Mouse (Mus musculus) embryonic facial prominence, embryonic 10.5 days (tissue): Measurements from ENCODE around the gene Sgms1. TPM values are rescaled to one million over a fixed set of nuclear protein-coding genes. Genes with fewer than 3 reads are reported as not detected.
A peak's percentile ranks its signal among the peaks of the same experiment; 100 is the strongest.

Source experiments
- DNase-seq: peaks from one replicate; pipeline ENCODE4 v3.0.0-alpha.2; 2017; ENCODE audit warnings: low spot score
- H3K27ac ChIP-seq: fragments of 300-500 bp; sonication (generic); replicated peaks from 2 replicates; pipeline ENCODE4 v1.5.1; 2016; ENCODE audit warnings: mild to moderate bottlenecking
- H3K27me3 ChIP-seq: fragments of 300-500 bp; sonication (generic); replicated peaks from 2 replicates; pipeline ENCODE4 v1.6.1; 2016; ENCODE audit warnings: low read depth, mild to moderate bottlenecking; ENCODE audit not compliant: poor library complexity, severe bottlenecking
- H3K36me3 ChIP-seq: fragments of 300-500 bp; sonication (generic); replicated peaks from 2 replicates; pipeline ENCODE4 v1.6.1; 2016; ENCODE audit warnings: mild to moderate bottlenecking, moderate library complexity
- H3K4me1 ChIP-seq: fragments of 300-500 bp; sonication (generic); 2 replicates; pipeline ENCODE4 v1.6.1; 2016
- H3K4me3 ChIP-seq: fragments of 300-500 bp; sonication (generic); 2 replicates; pipeline ENCODE4 v1.5.1; 2016; ENCODE audit warnings: mild to moderate bottlenecking, moderate library complexity
- H3K9me3 ChIP-seq: fragments of 300-500 bp; sonication (generic); 2 replicates; pipeline ENCODE4 v1.6.1; 2016; ENCODE audit warnings: mild to moderate bottlenecking
- WGBS: fragments of 180-500 bp; shearing (Covaris S2); methylation state at CpG from one replicate; pipeline ENCODE4 v1.1.7; 2016; 5-methylcytosine and 5-hydroxymethylcytosine counted together
- polyA plus RNA-seq: library from polyadenylated mRNA; unstranded; fragments of >200 nt; fragmentation: Nextera tagmentation; extraction: Ambion mirVana; gene quantifications from 2 replicates; pipeline ENCODE4 v1.2.1, GENCODE M21; 2016

Gene Sgms1
- polyA plus RNA-seq, 1 experiment from 2014 or later, result 16.6 TPM

DNA sequence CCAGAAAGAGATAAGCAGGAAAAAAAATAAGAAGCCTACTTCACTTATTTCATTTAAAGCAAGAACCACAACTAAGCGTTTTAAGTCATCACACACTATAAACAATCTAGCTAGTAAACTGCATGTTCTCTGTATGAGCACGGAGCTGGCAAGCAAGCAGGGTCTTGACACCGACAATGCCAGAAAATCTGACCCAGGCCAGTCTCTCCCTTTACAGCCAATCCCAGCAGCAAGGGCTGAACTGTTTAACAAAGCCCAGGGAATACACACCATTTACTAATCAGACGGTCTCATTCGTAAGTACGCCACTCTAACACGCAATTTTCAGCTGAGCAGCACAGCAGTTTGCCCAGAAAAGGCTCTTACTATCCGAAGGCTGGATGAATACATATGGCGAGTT is 213.1 kb downstream of the Sgms1 start:
- no peaks in the 10 kb centered on the region for H3K27me3 ChIP-seq
- DNase-seq, result no peak
- H3K36me3 ChIP-seq, result no peaks in the 10 kb centered on the region
- H3K4me1 ChIP-seq, result peaks cover 11% of the 10 kb centered on the region
- WGBS, result 93% methylated on average over 9 of the region's 9 CpGs
- H3K9me3 ChIP-seq, result no peaks in the 10 kb centered on the region
- no peak overlapping the region for H3K4me3 ChIP-seq
- H3K27ac ChIP-seq, result no peak overlapping the region

- H3K36me3 ChIP-seq, result no peaks in the 10 kb centered on the region
- no peaks in the 10 kb centered on the region for H3K9me3 ChIP-seq
- WGBS, result 97% methylated on average over 4 of the region's 4 CpGs
- H3K27me3 ChIP-seq, result no peaks in the 10 kb centered on the region
- no peak for DNase-seq
- H3K4me3 ChIP-seq, result no peak overlapping the region
- H3K27ac ChIP-seq, result no peak overlapping the region
- peaks cover 8% of the 10 kb centered on the region for H3K4me1 ChIP-seq
Measured at GRCm38 (mm10) chr19:32175991-32176390, 213.5 kb downstream of the Sgms1 start.

- WGBS, result 97% methylated on average over 7 of the region's 7 CpGs
Measured at GRCm38 (mm10) chr19:32175013-32175412, 214.5 kb downstream of the Sgms1 start.

DNA sequence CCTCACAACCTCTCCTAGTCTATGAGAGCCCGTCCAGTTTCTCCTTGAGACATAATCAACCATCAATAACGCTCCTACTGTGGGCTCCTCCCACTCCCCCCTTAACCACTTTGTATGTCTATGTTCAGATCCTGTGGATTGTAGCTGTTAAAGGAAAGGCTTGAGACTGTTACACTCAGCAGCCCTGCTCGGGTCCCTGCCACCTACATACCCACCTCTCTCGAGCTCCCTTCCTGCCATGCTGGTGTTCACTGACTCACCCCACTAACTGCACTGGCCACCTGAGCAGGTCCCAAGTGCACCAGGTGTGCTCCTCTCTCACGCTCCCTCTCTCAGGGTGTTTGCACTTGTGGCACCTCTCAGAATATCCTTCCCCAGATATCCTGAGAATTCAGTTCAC is 215.0 kb downstream of the Sgms1 start:
- Histone ChIP-seq H3K4me1 (peaks cover 5% of the 10 kb centered on the region), H3K27me3 (no peaks in the 10 kb centered on the region)
- WGBS, result 91% methylated on average over 5 of the region's 5 CpGs

More at GRCm38 (mm10) chr19:32175013-32175412, 214.5 kb downstream of the Sgms1 start:
- no peak for DNase-seq
- H3K36me3 ChIP-seq, result no peaks in the 10 kb centered on the region
- no peaks in the 10 kb centered on the region for H3K27me3 ChIP-seq
- no peak overlapping the region for H3K27ac ChIP-seq
- no peak overlapping the region for H3K4me3 ChIP-seq
- peaks cover 5% of the 10 kb centered on the region for H3K4me1 ChIP-seq
- no peaks in the 10 kb centered on the region for H3K9me3 ChIP-seq

DNA sequence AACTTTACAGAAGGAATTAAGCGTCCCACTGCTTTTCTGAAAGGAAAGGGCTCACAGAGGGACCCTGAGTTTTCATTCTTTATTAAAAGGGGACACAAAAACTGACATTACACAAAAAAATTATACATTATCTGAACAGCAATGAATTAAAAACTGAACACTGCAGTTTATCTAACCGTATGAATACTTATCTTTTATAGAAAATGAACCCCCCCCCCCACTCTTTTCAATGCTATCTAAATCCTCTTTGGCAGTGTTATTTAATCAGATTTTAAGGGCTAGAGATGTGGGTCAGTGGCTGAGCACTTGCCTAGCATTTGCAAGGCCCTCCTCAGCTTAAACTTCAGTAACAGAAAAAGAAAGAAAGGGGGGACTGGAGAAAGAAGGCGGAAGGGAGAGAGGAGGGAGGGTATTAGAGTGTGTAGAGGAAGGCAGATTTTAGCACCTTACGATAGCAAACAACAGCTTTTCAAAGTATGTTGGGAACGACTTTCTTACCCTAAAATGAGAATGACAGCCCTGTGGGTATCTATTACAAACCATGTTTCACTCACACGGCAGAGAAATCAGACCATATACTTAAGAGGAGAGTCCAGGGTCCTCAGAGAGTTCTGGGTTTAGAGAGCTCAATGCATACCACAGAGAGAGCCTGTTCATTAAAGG is 215.9 kb downstream of the Sgms1 start:
- Histone ChIP-seq H3K36me3 (no peaks in the 10 kb centered on the region), H3K27me3 (no peaks in the 10 kb centered on the region), H3K27ac (no peak overlapping the region), H3K4me1 (peaks cover 11% of the 10 kb centered on the region), H3K9me3 (no peaks in the 10 kb centered on the region), H3K4me3 (no peak overlapping the region)
- no peak for DNase-seq
- 85% methylated on average over 6 of the region's 6 CpGs for WGBS

More for the DNA sequence above, 215.0 kb downstream of the Sgms1 start:
- no peaks in the 10 kb centered on the region for H3K36me3 ChIP-seq
- DNase-seq, result no peak
- no peaks in the 10 kb centered on the region for H3K9me3 ChIP-seq
- H3K27ac ChIP-seq, result no peak overlapping the region
- no peak overlapping the region for H3K4me3 ChIP-seq

DNA sequence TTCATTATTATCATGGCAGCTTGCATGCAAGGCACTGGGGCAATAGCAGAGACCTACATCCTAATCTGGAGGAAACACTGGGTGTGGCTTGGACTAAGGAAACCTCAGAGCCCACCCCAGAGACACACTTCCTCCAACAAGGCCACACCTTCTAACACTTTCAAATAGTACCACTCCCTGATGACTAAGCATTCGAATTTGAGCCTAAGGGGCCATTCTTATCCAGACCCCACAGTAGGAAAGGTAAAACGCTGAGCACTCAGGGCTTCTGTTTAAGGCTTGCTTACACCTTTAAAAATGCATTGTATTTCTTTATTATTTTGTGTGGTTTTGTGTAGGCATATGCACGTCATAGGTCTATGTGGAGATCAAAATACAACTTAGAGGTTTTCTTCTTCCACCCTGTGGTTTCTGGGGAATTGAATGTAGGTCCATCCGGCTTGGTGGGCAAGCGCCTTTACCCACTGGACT is 217.0 kb downstream of the Sgms1 start:
- Histone ChIP-seq H3K4me3 (no peak overlapping the region), H3K36me3 (no peaks in the 10 kb centered on the region), H3K9me3 (no peaks in the 10 kb centered on the region), H3K4me1 (peaks cover 11% of the 10 kb centered on the region), H3K27me3 (no peaks in the 10 kb centered on the region), H3K27ac (no peak overlapping the region)
- WGBS, result 86% methylated on average over 5 of the region's 5 CpGs
- DNase-seq, result no peak

GRCm38 (mm10) chr19:32171981-32172380 is 217.5 kb downstream of the Sgms1 start:
- Histone ChIP-seq H3K36me3 (no peaks in the 10 kb centered on the region), H3K4me1 (peaks cover 11% of the 10 kb centered on the region), H3K27me3 (no peaks in the 10 kb centered on the region), H3K9me3 (no peaks in the 10 kb centered on the region), H3K27ac (no peak overlapping the region), H3K4me3 (no peak overlapping the region)
- DNase-seq, result no peak
- WGBS, result 92% methylated on average over 7 of the region's 7 CpGs

DNA sequence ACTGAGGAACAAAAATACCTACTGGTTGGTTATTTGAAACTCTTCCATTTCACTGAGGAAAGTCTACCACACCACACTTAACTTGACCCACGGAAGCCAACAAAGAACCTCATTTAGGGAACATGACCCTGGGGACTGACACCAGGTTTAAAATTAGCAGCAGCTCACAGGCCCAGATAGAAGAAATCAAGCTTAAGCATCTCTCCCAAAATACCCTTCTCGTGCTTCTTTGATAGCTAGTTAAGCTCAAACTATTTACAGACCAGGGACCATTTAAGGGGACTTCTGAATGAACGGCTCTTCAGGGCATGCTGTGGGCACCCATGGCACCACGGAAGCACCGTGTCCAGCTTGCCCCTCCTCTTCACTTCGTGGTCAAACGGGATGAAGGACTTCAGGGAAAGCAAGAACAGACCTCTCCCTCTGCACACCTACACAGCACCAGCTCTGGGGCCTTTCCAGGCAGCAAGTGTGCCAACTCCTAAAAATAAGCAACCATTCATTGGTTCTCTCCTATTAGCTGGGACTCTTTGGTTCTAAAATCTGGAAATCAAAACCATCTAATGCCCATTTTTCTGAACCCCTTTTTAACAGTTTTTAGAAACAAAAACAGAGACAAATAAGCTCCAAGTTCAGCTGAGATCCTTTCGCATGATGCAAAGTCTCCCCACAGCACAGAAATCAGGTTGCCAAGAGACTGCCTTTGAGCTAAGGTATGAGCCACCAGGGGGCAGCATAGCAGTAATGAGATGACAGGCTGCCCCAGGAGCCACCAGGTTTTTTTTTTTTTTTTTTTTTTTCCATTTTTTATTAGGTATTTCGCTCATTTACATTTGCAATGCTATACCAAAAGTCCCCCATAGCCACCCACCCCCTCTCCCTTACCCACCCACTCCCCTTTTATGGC is 219.6 kb downstream of the Sgms1 start:
- H3K36me3 ChIP-seq, result no peaks in the 10 kb centered on the region
- H3K9me3 ChIP-seq, result no peaks in the 10 kb centered on the region
- H3K27me3 ChIP-seq, result no peaks in the 10 kb centered on the region
- whole genome bisulfite sequencing, result 66% methylated on average over 8 of the region's 9 CpGs
- peak; percentile 71 for DNase-seq
- peaks cover 11% of the 10 kb centered on the region for H3K4me1 ChIP-seq
- no peak overlapping the region for H3K4me3 ChIP-seq
- H3K27ac ChIP-seq, result no peak overlapping the region

DNA sequence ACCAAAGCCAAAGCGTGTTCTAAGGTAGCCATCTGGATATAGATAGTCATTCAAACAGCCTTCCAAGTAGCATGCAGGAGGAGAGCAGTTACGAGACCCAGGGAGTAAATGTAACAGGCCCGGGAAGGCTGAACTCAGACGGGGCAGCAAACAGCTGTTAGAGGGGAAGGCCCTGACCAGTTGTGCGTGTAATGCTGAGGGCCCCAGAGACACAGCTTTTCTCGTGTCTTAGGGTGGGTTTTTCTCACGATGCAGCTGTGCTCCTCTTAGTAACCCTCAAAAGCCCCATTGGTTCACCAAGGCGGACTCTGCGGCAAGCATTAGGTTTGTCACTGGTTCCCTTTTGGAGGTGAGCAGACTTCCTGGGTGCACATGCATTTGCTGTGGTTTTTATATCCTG is 221.5 kb downstream of the Sgms1 start:
- peaks cover 11% of the 10 kb centered on the region for H3K4me1 ChIP-seq
- DNase-seq, result no peak
- 90% methylated on average over 9 of the region's 9 CpGs for WGBS
- H3K4me3 ChIP-seq, result no peak overlapping the region
- no peaks in the 10 kb centered on the region for H3K27me3 ChIP-seq
- no peaks in the 10 kb centered on the region for H3K9me3 ChIP-seq
- no peaks in the 10 kb centered on the region for H3K36me3 ChIP-seq
- no peak overlapping the region for H3K27ac ChIP-seq

GRCm38 (mm10) chr19:32166823-32167605 is 222.5 kb downstream of the Sgms1 start:
- Histone ChIP-seq H3K27me3 (no peaks in the 10 kb centered on the region), H3K4me3 (no peak overlapping the region), H3K4me1 (peaks cover 11% of the 10 kb centered on the region), H3K36me3 (no peaks in the 10 kb centered on the region), H3K9me3 (no peaks in the 10 kb centered on the region), H3K27ac (no peak overlapping the region)
- WGBS, result 93% methylated on average over 13 of the region's 13 CpGs
- no peak for DNase-seq

GRCm38 (mm10) chr19:32165711-32166110 is 223.8 kb downstream of the Sgms1 start:
- no peak overlapping the region for H3K27ac ChIP-seq
- whole genome bisulfite sequencing, result 93% methylated on average over 6 of the region's 6 CpGs
- no peak for DNase-seq
- H3K4me3 ChIP-seq, result no peak overlapping the region
- peaks cover 11% of the 10 kb centered on the region for H3K4me1 ChIP-seq
- no peaks in the 10 kb centered on the region for H3K9me3 ChIP-seq
- H3K36me3 ChIP-seq, result no peaks in the 10 kb centered on the region
- no peaks in the 10 kb centered on the region for H3K27me3 ChIP-seq

DNA sequence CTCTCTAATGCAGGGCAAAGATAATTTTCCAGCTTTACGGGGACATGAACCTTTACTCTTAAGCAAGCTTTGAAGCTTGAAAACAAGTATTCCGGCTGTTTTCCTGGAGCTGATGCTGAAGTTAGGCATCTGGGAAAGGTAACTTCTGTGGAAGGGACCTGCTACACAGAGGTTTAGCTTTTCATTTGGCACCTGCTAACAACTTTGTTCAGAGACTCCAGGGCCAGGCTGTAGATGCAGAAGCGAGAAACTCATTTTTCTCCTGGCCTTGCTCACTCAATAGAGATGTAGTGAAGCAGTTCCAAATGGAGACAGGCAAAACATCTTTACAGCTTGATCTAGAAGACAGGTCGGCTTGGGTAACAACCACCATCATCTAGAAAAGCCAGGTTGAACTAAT is 225.4 kb downstream of the Sgms1 start:
- Histone ChIP-seq H3K9me3 (no peaks in the 10 kb centered on the region), H3K27ac (no peak overlapping the region), H3K4me1 (peaks cover 5% of the 10 kb centered on the region; the same call in 1 of the 2 replicates), H3K36me3 (peaks cover 12% of the 10 kb centered on the region), H3K4me3 (no peak overlapping the region), H3K27me3 (no peaks in the 10 kb centered on the region)
- WGBS, result 91% methylated on average over 4 of the region's 4 CpGs
- no peak for DNase-seq
